Mouse (Mus musculus): ENCODE measurements at regions not wholly inside any gene's neighbourhood (a gene's known extent, or its start where the extent isn't known, plus 50 kb on each side); places are given as distances from the start of the nearest gene placed in this dataset.
A peak's percentile ranks its signal among the peaks of the same experiment; 100 is the strongest.

- Histone ChIP-seq H3K27ac (ENCODE audit: low read depth) (no peak overlapping the region), H3K4me2 (no peak overlapping the region), H3K4me1 (ENCODE audit: insufficient read depth) (no peaks in the 10 kb centered on the region), H3K4me3 (ENCODE audit: low read depth, low read length) (no peak overlapping the region), H3K36me3 (ENCODE audit: insufficient read depth) (no peaks in the 10 kb centered on the region), H3K9ac (no peak overlapping the region), H3K9me3 (ENCODE audit: low read depth, low read length) (no peaks in the 10 kb centered on the region), H3K27me3 (ENCODE audit: insufficient read depth, low read length) (no peaks in the 10 kb centered on the region)
- 84% methylated on average over 3 of the region's 3 CpGs for WGBS
- DNase-seq = peak; percentile 25
- no peak for TF ChIP-seq CTCF (IDR thresholded peaks at IDR 0.05; ENCODE audit: low read depth)
- ATAC-seq (ENCODE audit: insufficient read depth) = no peak; the same call in 1 of the 2 replicates
Measured at GRCm38 (mm10) chr9:85609152-85609551, 140.0 kb downstream of the Ibtk start.

- ATAC-seq (ENCODE audit: insufficient read depth) = no peak
- Histone ChIP-seq H3K4me1 (ENCODE audit: insufficient read depth) (no peaks in the 10 kb centered on the region), H3K4me2 (no peak overlapping the region), H3K27ac (ENCODE audit: low read depth) (no peak overlapping the region), H3K9ac (no peak overlapping the region), H3K36me3 (ENCODE audit: insufficient read depth) (no peaks in the 10 kb centered on the region), H3K27me3 (ENCODE audit: insufficient read depth, low read length) (no peaks in the 10 kb centered on the region), H3K4me3 (ENCODE audit: low read depth, low read length) (no peak overlapping the region), H3K9me3 (ENCODE audit: low read depth, low read length) (no peaks in the 10 kb centered on the region)
- 41% methylated on average over 2 of the region's 2 CpGs for WGBS
- DNase-seq = peak; percentile 41
- peak; percentile 48 for TF ChIP-seq CTCF (IDR thresholded peaks at IDR 0.05; ENCODE audit: low read depth)
Measured at GRCm38 (mm10) chr9:85596959-85597358, 152.2 kb downstream of the Ibtk start.

- Histone ChIP-seq H3K4me2 (no peak overlapping the region), H3K9ac (no peak overlapping the region), H3K27ac (ENCODE audit: low read depth) (no peak overlapping the region), H3K9me3 (ENCODE audit: low read depth, low read length) (no peaks in the 10 kb centered on the region), H3K4me1 (ENCODE audit: insufficient read depth) (no peaks in the 10 kb centered on the region), H3K27me3 (ENCODE audit: insufficient read depth, low read length) (no peaks in the 10 kb centered on the region), H3K36me3 (ENCODE audit: insufficient read depth) (no peaks in the 10 kb centered on the region), H3K4me3 (ENCODE audit: low read depth, low read length) (no peak overlapping the region)
- WGBS = 67% methylated on average over 4 of the region's 4 CpGs
- no peak for TF ChIP-seq CTCF (IDR thresholded peaks at IDR 0.05; ENCODE audit: low read depth)
- no peak for DNase-seq
- ATAC-seq (ENCODE audit: insufficient read depth) = no peak
Measured at GRCm38 (mm10) chr9:85593867-85594266, 155.3 kb downstream of the Ibtk start.

- Histone ChIP-seq H3K36me3 (ENCODE audit: insufficient read depth) (no peaks in the 10 kb centered on the region), H3K4me2 (no peak overlapping the region), H3K9ac (no peak overlapping the region), H3K27me3 (ENCODE audit: insufficient read depth, low read length) (no peaks in the 10 kb centered on the region), H3K27ac (ENCODE audit: low read depth) (no peak overlapping the region), H3K4me1 (ENCODE audit: insufficient read depth) (no peaks in the 10 kb centered on the region), H3K9me3 (ENCODE audit: low read depth, low read length) (no peaks in the 10 kb centered on the region), H3K4me3 (ENCODE audit: low read depth, low read length) (no peak overlapping the region)
- 59% methylated on average over 4 of the region's 4 CpGs for WGBS
- TF ChIP-seq CTCF (IDR thresholded peaks at IDR 0.05; ENCODE audit: low read depth) = no peak
- ATAC-seq (ENCODE audit: insufficient read depth) (no peak), DNase-seq (no peak)
Measured at GRCm38 (mm10) chr9:85592639-85593038, 156.5 kb downstream of the Ibtk start.

GRCm38 (mm10) chr9:85589210-85589609 lies 159.9 kb downstream of the Ibtk start:
- H3K36me3 ChIP-seq (ENCODE audit: insufficient read depth) = no peaks in the 10 kb centered on the region
- no peak for ATAC-seq (ENCODE audit: insufficient read depth)
- H3K4me2 ChIP-seq = no peak overlapping the region
- H3K9ac ChIP-seq = no peak overlapping the region
- no peak overlapping the region for H3K27ac ChIP-seq (ENCODE audit: low read depth)
- 69% methylated on average over 3 of the region's 3 CpGs for WGBS
- H3K27me3 ChIP-seq (ENCODE audit: insufficient read depth, low read length) = no peaks in the 10 kb centered on the region
- no peak for TF ChIP-seq CTCF (IDR thresholded peaks at IDR 0.05; ENCODE audit: low read depth)
- no peak overlapping the region for H3K4me3 ChIP-seq (ENCODE audit: low read depth, low read length)
- no peaks in the 10 kb centered on the region for H3K9me3 ChIP-seq (ENCODE audit: low read depth, low read length)
- no peak for DNase-seq
- no peaks in the 10 kb centered on the region for H3K4me1 ChIP-seq (ENCODE audit: insufficient read depth)

GRCm38 (mm10) chr9:85588077-85588476 lies 161.1 kb downstream of the Ibtk start:
- Histone ChIP-seq H3K27ac (ENCODE audit: low read depth) (no peak overlapping the region), H3K4me1 (ENCODE audit: insufficient read depth) (no peaks in the 10 kb centered on the region), H3K4me2 (no peak overlapping the region), H3K4me3 (ENCODE audit: low read depth, low read length) (no peak overlapping the region), H3K9me3 (ENCODE audit: low read depth, low read length) (no peaks in the 10 kb centered on the region; the same call in 1 of the 2 replicates), H3K27me3 (ENCODE audit: insufficient read depth, low read length) (no peaks in the 10 kb centered on the region), H3K9ac (no peak overlapping the region), H3K36me3 (ENCODE audit: insufficient read depth) (no peaks in the 10 kb centered on the region)
- DNase-seq (peak; percentile 66), ATAC-seq (ENCODE audit: insufficient read depth) (no peak)
- peak; percentile 73 for TF ChIP-seq CTCF (IDR thresholded peaks at IDR 0.05; ENCODE audit: low read depth)
- WGBS = 43% methylated on average over 2 of the region's 2 CpGs

GRCm38 (mm10) chr9:85581028-85581595 lies 168.0 kb downstream of the Ibtk start:
- Histone ChIP-seq H3K36me3 (ENCODE audit: insufficient read depth) (no peaks in the 10 kb centered on the region), H3K4me2 (no peak overlapping the region), H3K9ac (no peak overlapping the region), H3K4me1 (ENCODE audit: insufficient read depth) (no peaks in the 10 kb centered on the region), H3K9me3 (ENCODE audit: low read depth, low read length) (no peaks in the 10 kb centered on the region; the same call in 1 of the 2 replicates), H3K27ac (ENCODE audit: low read depth) (no peak overlapping the region), H3K4me3 (ENCODE audit: low read depth, low read length) (no peak overlapping the region), H3K27me3 (ENCODE audit: insufficient read depth, low read length) (no peaks in the 10 kb centered on the region)
- WGBS = 38% methylated on average over 1 of the region's 1 CpGs
- DNase-seq = no peak
- ATAC-seq (ENCODE audit: insufficient read depth) = no peak
- TF ChIP-seq CTCF (IDR thresholded peaks at IDR 0.05; ENCODE audit: low read depth) = no peak

GRCm38 (mm10) chr9:85577812-85578211 lies 171.3 kb downstream of the Ibtk start:
- Histone ChIP-seq H3K4me1 (ENCODE audit: insufficient read depth) (no peaks in the 10 kb centered on the region), H3K36me3 (ENCODE audit: insufficient read depth) (no peaks in the 10 kb centered on the region), H3K4me2 (no peak overlapping the region), H3K9ac (no peak overlapping the region), H3K9me3 (ENCODE audit: low read depth, low read length) (no peaks in the 10 kb centered on the region), H3K4me3 (ENCODE audit: low read depth, low read length) (no peak overlapping the region), H3K27ac (ENCODE audit: low read depth) (no peak overlapping the region), H3K27me3 (ENCODE audit: insufficient read depth, low read length) (no peaks in the 10 kb centered on the region)
- TF ChIP-seq CTCF (IDR thresholded peaks at IDR 0.05; ENCODE audit: low read depth) = no peak
- 78% methylated on average over 7 of the region's 7 CpGs for WGBS
- ATAC-seq (ENCODE audit: insufficient read depth) = no peak
- DNase-seq = no peak

Data from lung, embryonic 14.5 days (tissue).